Mouse (Mus musculus) kidney, adult 8-10 months (tissue): ENCODE data around the gene Rilp.

Source experiments
- DNase-seq, 2 experiments: peaks; one replicate each; pipeline ENCODE4 v3.0.0; 2022

Gene Rilp

GRCm38 (mm10) chr11:75509741-75510626 lies at the start of gene Rilp:
TSS of gene Rilp (plus strand) at chr11:75510094.
- DNase-seq, result peak; percentile 96 to 99

GRCm38 (mm10) chr11:75460103-75460843 lies 49.6 kb upstream of the Rilp start:
- DNase-seq, result peak; percentile 96

GRCm38 (mm10) chr11:75460844-75461742 lies 48.8 kb upstream of the Rilp start, which contains the start of gene Tlcd2:
TSS of gene Tlcd2 (plus strand) at chr11:75461715.
- DNase-seq, result peak; percentile 100

- no peak for DNase-seq
Measured at GRCm38 (mm10) chr11:75461743-75462252, 48.1 kb upstream of the Rilp start.

- peak; percentile 94 to 98 for DNase-seq
Measured at GRCm38 (mm10) chr11:75462253-75462783, 47.6 kb upstream of the Rilp start.

GRCm38 (mm10) chr11:75462865-75463336 lies 47.0 kb upstream of the Rilp start:
- DNase-seq, result peak; percentile 97

- DNase-seq, result no peak
Measured at GRCm38 (mm10) chr11:75463624-75464023, 46.3 kb upstream of the Rilp start.

- DNase-seq, result no peak
Measured at GRCm38 (mm10) chr11:75464417-75464816, 45.5 kb upstream of the Rilp start.

- no peak for DNase-seq
Measured at GRCm38 (mm10) chr11:75465051-75465450, 44.8 kb upstream of the Rilp start.

- DNase-seq, result no peak
Measured at GRCm38 (mm10) chr11:75466731-75467505, 43.0 kb upstream of the Rilp start.

- peak; percentile 45 to 67 for DNase-seq
Measured at GRCm38 (mm10) chr11:75467512-75468215, 42.2 kb upstream of the Rilp start.

GRCm38 (mm10) chr11:75468410-75468809 lies 41.5 kb upstream of the Rilp start:
- DNase-seq, result no peak

GRCm38 (mm10) chr11:75469261-75469660 lies 40.6 kb upstream of the Rilp start:
- DNase-seq, result no peak

- no peak for DNase-seq
Measured at GRCm38 (mm10) chr11:75470675-75471074, 39.2 kb upstream of the Rilp start.

GRCm38 (mm10) chr11:75472469-75473081 lies 37.3 kb upstream of the Rilp start:
- no peak for DNase-seq

GRCm38 (mm10) chr11:75473376-75473775 lies 36.5 kb upstream of the Rilp start:
- DNase-seq, result no peak

GRCm38 (mm10) chr11:75486192-75486591 lies 23.7 kb upstream of the Rilp start:
- DNase-seq, result no peak

- DNase-seq, result peak; percentile 98 to 99
Measured at GRCm38 (mm10) chr11:75486601-75487285, 23.2 kb upstream of the Rilp start, which contains the start of gene Prpf8. TSS of gene Prpf8 (plus strand) at chr11:75486816.

- DNase-seq, result no peak
Measured at GRCm38 (mm10) chr11:75487496-75487895, 22.4 kb upstream of the Rilp start.
